Mouse (Mus musculus) heart, adult 11 months (tissue): ENCODE results near the gene Hs3st5.
A peak's percentile ranks its signal among the peaks of the same experiment; 100 is the strongest.
"Not testable (repeated sequence)": the region's sequence is repeated elsewhere in the genome, so short reads cannot be mapped to it uniquely, and the experiment has no call there.

ENCODE experiments used
- DNase-seq: peaks from one replicate; pipeline ENCODE4 v3.0.0; 2022

The Hs3st5 gene

GRCm38 (mm10) chr10:36506727-36507555, at the start of gene Hs3st5:
Gene Hs3st5 (plus strand): TSS chr10:36506814.
- DNase-seq = peak; percentile 79

- DNase-seq = no peak
These were observed 38.0 kb upstream of the Hs3st5 start for GRCm38 (mm10) chr10:36468664-36469063.

GRCm38 (mm10) chr10:36471135-36471534, 35.5 kb upstream of the Hs3st5 start:
- no peak for DNase-seq

GRCm38 (mm10) chr10:36474834-36475233, 31.8 kb upstream of the Hs3st5 start:
- no peak for DNase-seq

GRCm38 (mm10) chr10:36477543-36477942, 29.1 kb upstream of the Hs3st5 start:
- no peak for DNase-seq

GRCm38 (mm10) chr10:36483362-36483761, 23.3 kb upstream of the Hs3st5 start:
- DNase-seq = no peak

- no peak for DNase-seq
These were observed 22.6 kb upstream of the Hs3st5 start for GRCm38 (mm10) chr10:36484011-36484410.

- DNase-seq = no peak
These were observed 21.8 kb upstream of the Hs3st5 start for GRCm38 (mm10) chr10:36484728-36485300.

- DNase-seq = no peak
These were observed 13.0 kb upstream of the Hs3st5 start for GRCm38 (mm10) chr10:36493566-36493965.

GRCm38 (mm10) chr10:36499713-36500112, 6.9 kb upstream of the Hs3st5 start:
- DNase-seq = no peak

GRCm38 (mm10) chr10:36506033-36506726, 434 bp upstream of the Hs3st5 start:
- peak; percentile 75 for DNase-seq

- DNase-seq = peak; percentile 73
These were observed 899 bp downstream of the Hs3st5 start for GRCm38 (mm10) chr10:36507556-36507870.

- peak; percentile 73 for DNase-seq
These were observed 1.5 kb downstream of the Hs3st5 start for GRCm38 (mm10) chr10:36507991-36508546.

GRCm38 (mm10) chr10:36509477-36509876, 2.9 kb downstream of the Hs3st5 start:
- DNase-seq = no peak

GRCm38 (mm10) chr10:36523881-36524280, 17.3 kb downstream of the Hs3st5 start:
- no peak for DNase-seq

- no peak for DNase-seq
These were observed 27.2 kb downstream of the Hs3st5 start for GRCm38 (mm10) chr10:36533633-36534335.

GRCm38 (mm10) chr10:36546622-36547021, 40.0 kb downstream of the Hs3st5 start:
- no peak for DNase-seq

- DNase-seq = not testable (repeated sequence)
These were observed 41.1 kb downstream of the Hs3st5 start for GRCm38 (mm10) chr10:36547713-36548112.

GRCm38 (mm10) chr10:36554057-36554456, 47.4 kb downstream of the Hs3st5 start:
- DNase-seq = no peak

GRCm38 (mm10) chr10:36554941-36555888, 48.6 kb downstream of the Hs3st5 start:
- DNase-seq = no peak

GRCm38 (mm10) chr10:36556128-36556527, 49.5 kb downstream of the Hs3st5 start:
- DNase-seq = no peak

- no peak for DNase-seq
These were observed 51.1 kb downstream of the Hs3st5 start for GRCm38 (mm10) chr10:36557673-36558072.
